Mouse (Mus musculus) megakaryocyte, embryonic 14.5 days (primary cell): ENCODE results near the gene Adcy4. TPM values are rescaled to one million over a fixed set of nuclear protein-coding genes. Genes with fewer than 3 reads are reported as not detected.

ENCODE experiments used
- H3K27me3 ChIP-seq: replicated peaks from 2 replicates; pipeline ENCODE3; 2012; ENCODE audit warnings: inconsistent platforms
- H3K36me3 ChIP-seq: replicated peaks from 2 replicates; pipeline ENCODE3; 2012; ENCODE audit warnings: low read length, inconsistent platforms, mixed read lengths
- H3K4me1 ChIP-seq: 2 replicates; pipeline ENCODE4 v1.6.1; 2012; ENCODE audit warnings: inconsistent platforms
- H3K4me3 ChIP-seq: replicated peaks from 2 replicates; pipeline ENCODE3; 2012; ENCODE audit warnings: moderate library complexity, mild to moderate bottlenecking, inconsistent platforms
- H3K9me3 ChIP-seq: 2 replicates; pipeline ENCODE4 v1.6.1; 2012; ENCODE audit warnings: inconsistent platforms
- FLI1 ChIP-seq: IDR thresholded peaks from 2 replicates; pipeline ENCODE4 v1.6.1; 2012; ENCODE audit warnings: low read length, inconsistent platforms, mixed read lengths
- GATA1 ChIP-seq: IDR thresholded peaks from 3 replicates; pipeline ENCODE4 v1.6.1; 2012; ENCODE audit warnings: mixed read lengths, low read length, inconsistent platforms, borderline replicate concordance
- polyA plus RNA-seq: library from polyadenylated mRNA; stranded (reverse); fragments of >175 nt; gene quantifications from 2 replicates; pipeline ENCODE4 v1.2.3, GENCODE M21; 2012; ENCODE audit warnings: low replicate concordance; ENCODE audit not compliant: insufficient read depth

Adcy4 gene
- polyA plus RNA-seq, 1 experiment, result not detected

- H3K27me3 ChIP-seq, result peaks cover 25% of the 10 kb centered on the region
- TF ChIP-seq FLI1, result no peak
- no peak for TF ChIP-seq GATA1
- peaks cover 32% of the 10 kb centered on the region for H3K36me3 ChIP-seq
- peaks cover 19% of the 10 kb centered on the region for H3K4me1 ChIP-seq
- H3K9me3 ChIP-seq, result no peaks in the 10 kb centered on the region
- H3K4me3 ChIP-seq, result no peak overlapping the region
Observed at GRCm38 (mm10) chr14:55735758-55736157, 48.1 kb downstream of the Adcy4 start.

- Histone ChIP-seq H3K27me3 (peaks cover 30% of the 10 kb centered on the region), H3K4me3 (no peak overlapping the region), H3K4me1 (peaks cover 23% of the 10 kb centered on the region), H3K9me3 (no peaks in the 10 kb centered on the region), H3K36me3 (peaks cover 27% of the 10 kb centered on the region)
- TF ChIP-seq FLI1 (no peak), GATA1 (no peak)
Observed at GRCm38 (mm10) chr14:55735334-55735733, 48.6 kb downstream of the Adcy4 start.

- Histone ChIP-seq H3K36me3 (peaks cover 23% of the 10 kb centered on the region), H3K9me3 (no peaks in the 10 kb centered on the region), H3K4me3 (no peak overlapping the region), H3K4me1 (peaks cover 27% of the 10 kb centered on the region), H3K27me3 (peaks cover 34% of the 10 kb centered on the region)
- no peak for TF ChIP-seq FLI1
- no peak for TF ChIP-seq GATA1
Observed at GRCm38 (mm10) chr14:55734869-55735268, 49.0 kb downstream of the Adcy4 start.

DNA sequence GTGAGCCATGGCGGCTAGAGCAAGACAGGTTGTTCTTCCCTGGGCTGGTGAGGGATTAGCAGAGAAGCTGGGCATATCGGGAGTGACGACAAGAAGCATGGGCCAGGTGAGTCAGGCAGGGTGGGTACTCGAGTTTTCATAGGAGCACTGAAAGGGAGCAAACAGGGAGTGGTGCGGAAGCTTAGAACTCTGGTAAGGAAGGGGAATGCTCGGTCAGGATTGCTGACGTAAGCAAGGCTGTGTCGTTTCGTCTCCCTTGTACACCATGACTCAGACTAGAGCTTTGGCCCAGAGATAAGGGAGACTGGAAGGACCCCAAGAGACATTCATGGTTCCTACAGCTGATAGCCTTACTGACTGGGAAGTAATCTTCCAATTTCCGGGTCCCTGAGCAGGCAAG, 50.0 kb downstream of the Adcy4 start:
- H3K4me1 ChIP-seq, result peaks cover 27% of the 10 kb centered on the region
- H3K27me3 ChIP-seq, result peaks cover 42% of the 10 kb centered on the region
- peaks cover 13% of the 10 kb centered on the region for H3K36me3 ChIP-seq
- TF ChIP-seq GATA1 (no peak), FLI1 (no peak)
- no peak overlapping the region for H3K4me3 ChIP-seq
- H3K9me3 ChIP-seq, result no peaks in the 10 kb centered on the region

DNA sequence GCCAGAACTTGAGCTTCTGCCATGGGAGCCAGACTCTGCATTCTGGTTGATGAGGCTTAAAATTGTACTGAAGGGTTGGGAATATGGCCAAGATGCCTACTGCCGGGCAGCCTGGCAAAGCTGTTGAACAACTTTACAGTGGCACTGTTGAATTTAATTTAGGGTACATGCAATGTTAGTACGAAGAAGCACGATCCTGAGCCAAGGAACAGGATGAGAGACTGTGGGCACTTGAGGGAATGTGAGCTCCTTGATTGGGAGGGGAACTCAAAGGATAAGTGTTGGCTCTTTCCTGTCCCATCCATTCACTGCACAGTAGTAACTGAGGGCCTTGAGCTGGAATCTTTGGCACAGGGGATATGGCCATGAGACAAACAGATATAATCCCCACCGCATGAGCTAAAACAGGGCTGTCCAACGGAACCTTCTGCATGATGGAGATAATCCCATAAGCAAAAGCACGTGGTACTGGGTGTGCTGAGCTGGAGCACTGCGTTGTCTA, 53.3 kb downstream of the Adcy4 start:
- Histone ChIP-seq H3K9me3 (no peaks in the 10 kb centered on the region), H3K4me3 (no peak overlapping the region), H3K4me1 (peaks cover 40% of the 10 kb centered on the region), H3K27me3 (peaks cover 48% of the 10 kb centered on the region), H3K36me3 (no peaks in the 10 kb centered on the region)
- TF ChIP-seq FLI1 (no peak), GATA1 (no peak)

- H3K27me3 ChIP-seq, result peaks cover 48% of the 10 kb centered on the region
- H3K9me3 ChIP-seq, result no peaks in the 10 kb centered on the region
- H3K4me1 ChIP-seq, result peaks cover 41% of the 10 kb centered on the region
- H3K4me3 ChIP-seq, result no peak overlapping the region
- no peaks in the 10 kb centered on the region for H3K36me3 ChIP-seq
- TF ChIP-seq FLI1, result no peak
- TF ChIP-seq GATA1, result no peak
Observed at GRCm38 (mm10) chr14:55730116-55730515, 53.8 kb downstream of the Adcy4 start.

DNA sequence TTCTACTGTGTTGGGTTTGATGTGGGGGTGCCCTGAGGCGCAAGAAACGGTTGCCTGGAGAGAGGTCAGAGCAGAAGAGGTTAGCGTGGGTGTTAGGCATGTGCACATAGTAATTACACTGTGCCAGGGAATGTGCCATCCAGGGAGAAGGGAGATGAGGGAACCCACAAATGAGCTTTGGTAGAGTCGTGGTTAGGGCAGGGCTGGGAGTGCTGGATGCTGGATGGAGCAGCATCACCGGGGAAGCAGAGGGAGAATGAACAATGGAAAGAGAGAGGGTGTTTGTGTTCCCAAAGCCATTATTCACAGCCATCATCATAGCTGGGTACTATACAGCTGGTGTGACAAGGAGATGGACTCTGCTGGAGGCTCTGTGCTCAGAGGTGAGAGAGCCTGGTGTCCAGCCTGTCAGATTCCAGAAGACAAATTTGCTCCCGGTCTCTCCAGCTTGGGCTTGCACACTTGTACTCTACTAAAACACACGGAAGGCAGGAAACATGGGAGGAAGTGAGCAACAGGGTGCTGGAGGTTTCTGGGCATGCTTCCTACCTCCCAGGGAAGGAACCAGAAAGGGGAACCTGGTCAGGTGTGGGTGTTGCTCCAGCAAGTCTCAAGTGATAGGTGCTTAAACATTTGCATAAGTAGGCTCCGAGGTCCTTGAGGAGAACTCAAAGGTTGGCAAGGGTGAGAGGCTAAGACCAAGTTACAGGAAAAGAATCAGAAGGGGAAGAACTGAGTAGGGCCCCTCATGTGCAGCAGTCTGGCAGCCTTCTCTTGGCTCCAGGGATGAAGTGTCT, 55.8 kb downstream of the Adcy4 start:
- Histone ChIP-seq H3K9me3 (no peaks in the 10 kb centered on the region), H3K4me3 (no peak overlapping the region), H3K36me3 (no peaks in the 10 kb centered on the region), H3K27me3 (peaks cover 39% of the 10 kb centered on the region), H3K4me1 (peaks cover 54% of the 10 kb centered on the region)
- TF ChIP-seq FLI1, result no peak
- no peak for TF ChIP-seq GATA1

DNA sequence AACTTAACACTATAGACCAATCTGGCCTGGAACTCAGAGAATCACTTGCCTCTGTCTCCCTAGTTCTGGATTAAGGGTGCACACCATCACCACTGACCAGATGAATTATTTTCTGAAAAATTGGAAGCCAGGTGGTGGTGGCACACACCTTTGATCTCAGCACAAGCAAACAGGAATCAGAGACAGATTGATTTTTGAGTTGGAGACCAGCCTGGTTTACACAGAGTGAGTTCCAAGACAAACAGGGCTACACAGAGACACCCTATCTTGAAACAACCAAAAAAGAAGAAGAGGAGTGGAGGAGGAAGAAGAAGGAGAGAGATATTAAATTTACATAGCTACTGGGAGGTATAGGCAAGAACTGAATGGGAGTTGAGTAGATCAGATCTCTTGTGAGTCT, 57.6 kb downstream of the Adcy4 start:
- no peak for TF ChIP-seq GATA1
- no peak for TF ChIP-seq FLI1
- H3K27me3 ChIP-seq, result peaks cover 34% of the 10 kb centered on the region

GRCm38 (mm10) chr14:55724411-55724871, 59.5 kb downstream of the Adcy4 start:
- H3K36me3 ChIP-seq, result peaks cover 16% of the 10 kb centered on the region
- peaks cover 17% of the 10 kb centered on the region for H3K27me3 ChIP-seq
- TF ChIP-seq GATA1 (no peak), FLI1 (no peak)
- H3K4me3 ChIP-seq, result peak overlapping the region; percentile 59
- H3K9me3 ChIP-seq, result no peaks in the 10 kb centered on the region
- peaks cover 68% of the 10 kb centered on the region for H3K4me1 ChIP-seq

More for the DNA sequence above, 57.6 kb downstream of the Adcy4 start:
- H3K36me3 ChIP-seq, result no peaks in the 10 kb centered on the region
- H3K4me1 ChIP-seq, result peaks cover 69% of the 10 kb centered on the region
- no peak overlapping the region for H3K4me3 ChIP-seq
- no peaks in the 10 kb centered on the region for H3K9me3 ChIP-seq

DNA sequence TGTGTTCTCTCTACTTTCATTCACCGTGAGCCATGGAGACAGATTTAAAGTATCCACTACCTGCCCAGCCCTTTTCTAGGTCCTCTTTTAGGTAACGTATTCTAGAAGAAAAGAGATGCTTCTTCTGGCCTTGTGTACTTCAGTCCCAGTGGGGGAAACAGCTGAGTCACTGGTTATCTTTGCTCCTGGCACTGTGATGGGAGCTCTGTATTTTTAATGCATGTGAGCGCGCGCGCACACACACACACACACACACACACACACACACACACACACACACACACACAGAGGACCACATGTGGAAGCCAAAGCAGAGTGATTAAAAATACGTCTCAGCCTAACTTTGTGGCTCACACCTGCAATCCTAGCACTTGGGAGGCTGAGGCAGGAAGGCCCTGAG, 60.5 kb downstream of the Adcy4 start:
- H3K9me3 ChIP-seq, result no peaks in the 10 kb centered on the region
- H3K4me1 ChIP-seq, result peaks cover 66% of the 10 kb centered on the region
- no peak overlapping the region for H3K4me3 ChIP-seq
- peaks cover 11% of the 10 kb centered on the region for H3K27me3 ChIP-seq
- TF ChIP-seq FLI1, result no peak
- TF ChIP-seq GATA1, result no peak
- peaks cover 26% of the 10 kb centered on the region for H3K36me3 ChIP-seq
